Mouse (Mus musculus) heart, embryonic 11.5 days (tissue): ENCODE data around the gene Eef1akmt3. TPM values are rescaled to one million over a fixed set of nuclear protein-coding genes. Genes with fewer than 3 reads are reported as not detected.

Experiments used
- ATAC-seq: fragments of 200-750 bp; cut with Nextera tagmentation; replicated peaks from 2 replicates; pipeline ENCODE4 v1.8.0; 2017; ENCODE audit warnings: moderate library complexity; ENCODE audit not compliant: insufficient number of reproducible peaks, low FRiP score, low TSS enrichment
- H3K27ac ChIP-seq: fragments of 300-500 bp; sonication (generic); 2 replicates; pipeline ENCODE4 v1.5.1; 2014; ENCODE audit warnings: mild to moderate bottlenecking, low read depth, low read length
- H3K27me3 ChIP-seq: fragments of 300-500 bp; sonication (generic); 2 replicates; pipeline ENCODE4 v1.6.1; 2014; ENCODE audit warnings: mild to moderate bottlenecking, low read length, mixed read lengths; ENCODE audit not compliant: control insufficient read depth, insufficient read depth
- H3K36me3 ChIP-seq: fragments of 300-500 bp; sonication (generic); 2 replicates; pipeline ENCODE4 v1.6.1; 2014; ENCODE audit warnings: mild to moderate bottlenecking, low read length, moderate library complexity, mixed read lengths; ENCODE audit not compliant: control insufficient read depth, insufficient read depth
- H3K4me1 ChIP-seq: fragments of 300-500 bp; sonication (generic); 2 replicates; pipeline ENCODE4 v1.6.1; 2014; ENCODE audit warnings: low read length; ENCODE audit not compliant: control insufficient read depth, insufficient read depth
- H3K4me2 ChIP-seq: fragments of 300-500 bp; sonication (generic); 2 replicates; pipeline ENCODE4 v1.6.1; 2014; ENCODE audit warnings: mild to moderate bottlenecking, moderate library complexity
- H3K4me3 ChIP-seq: fragments of 300-500 bp; sonication (generic); 2 replicates; pipeline ENCODE4 v1.5.1; 2014; ENCODE audit warnings: low read depth, low read length
- H3K9ac ChIP-seq: fragments of 300-500 bp; sonication (generic); 2 replicates; pipeline ENCODE4 v1.6.1; 2014; ENCODE audit warnings: mild to moderate bottlenecking, low read depth, low read length, moderate library complexity
- H3K9me3 ChIP-seq: fragments of 300-500 bp; sonication (generic); replicated peaks from 2 replicates; pipeline ENCODE4 v1.6.1; 2016; ENCODE audit warnings: low read length; ENCODE audit not compliant: control insufficient read depth
- WGBS: fragments of 180-500 bp; shearing (Covaris S2); extraction: QIAGEN DNeasy Blood & Tissue Kit; methylation state at CpG from one replicate; pipeline ENCODE4 v1.1.7; 2014; ENCODE audit not compliant: insufficient replicate concordance; 5-methylcytosine and 5-hydroxymethylcytosine counted together
- polyA plus RNA-seq: library from polyadenylated mRNA; unstranded; fragments of >200 nt; fragmentation: Nextera tagmentation; extraction: Ambion mirVana; gene quantifications from 2 replicates; pipeline ENCODE4 v1.2.1, GENCODE M21; 2014

Eef1akmt3 gene
- polyA plus RNA-seq, 1 experiment from 2014 or later: 0.31 TPM

- no peak overlapping the region for H3K4me3 ChIP-seq
- H3K4me1 ChIP-seq: no peaks in the 10 kb centered on the region
- H3K27ac ChIP-seq: no peak overlapping the region
- WGBS: 83% methylated on average over 8 of the region's 8 CpGs
- no peak for ATAC-seq
- peaks cover 10% of the 10 kb centered on the region for H3K36me3 ChIP-seq
- H3K4me2 ChIP-seq: no peak overlapping the region
- no peak overlapping the region for H3K9ac ChIP-seq
- H3K9me3 ChIP-seq: no peaks in the 10 kb centered on the region
- no peaks in the 10 kb centered on the region for H3K27me3 ChIP-seq
Observed at GRCm38 (mm10) chr10:127003334-127003733, 38.0 kb downstream of the Eef1akmt3 start.

- Histone ChIP-seq H3K27me3 (no peaks in the 10 kb centered on the region), H3K36me3 (peaks cover 16% of the 10 kb centered on the region), H3K4me3 (no peak overlapping the region), H3K4me2 (no peak overlapping the region), H3K4me1 (no peaks in the 10 kb centered on the region), H3K27ac (no peak overlapping the region), H3K9ac (no peak overlapping the region), H3K9me3 (no peaks in the 10 kb centered on the region)
- 83% methylated on average over 5 of the region's 5 CpGs for WGBS
- ATAC-seq: no peak
Observed at GRCm38 (mm10) chr10:127002765-127003164, 38.5 kb downstream of the Eef1akmt3 start.

GRCm38 (mm10) chr10:127002056-127002455 is 39.3 kb downstream of the Eef1akmt3 start:
- Histone ChIP-seq H3K27me3 (no peaks in the 10 kb centered on the region), H3K4me2 (no peak overlapping the region), H3K4me1 (no peaks in the 10 kb centered on the region), H3K36me3 (peaks cover 18% of the 10 kb centered on the region), H3K9me3 (no peaks in the 10 kb centered on the region), H3K27ac (no peak overlapping the region), H3K4me3 (no peak overlapping the region), H3K9ac (no peak overlapping the region)
- 85% methylated on average over 1 of the region's 1 CpGs for WGBS
- no peak for ATAC-seq

GRCm38 (mm10) chr10:127001297-127001696 is 40.0 kb downstream of the Eef1akmt3 start:
- no peaks in the 10 kb centered on the region for H3K9me3 ChIP-seq
- peaks cover 18% of the 10 kb centered on the region for H3K36me3 ChIP-seq
- H3K4me2 ChIP-seq: no peak overlapping the region
- 80% methylated on average over 9 of the region's 9 CpGs for WGBS
- H3K4me1 ChIP-seq: no peaks in the 10 kb centered on the region
- H3K9ac ChIP-seq: no peak overlapping the region
- no peak overlapping the region for H3K4me3 ChIP-seq
- no peak for ATAC-seq
- H3K27ac ChIP-seq: no peak overlapping the region
- no peaks in the 10 kb centered on the region for H3K27me3 ChIP-seq

GRCm38 (mm10) chr10:127000529-127000928 is 40.8 kb downstream of the Eef1akmt3 start, which contains the start of gene Avil:
Gene Avil, plus strand, starts transcription at chr10:127000709.
- peaks cover 21% of the 10 kb centered on the region for H3K36me3 ChIP-seq
- H3K4me3 ChIP-seq: no peak within 1 kb of the TSS
- no peaks in the 10 kb centered on the region for H3K4me1 ChIP-seq
- WGBS: 83% methylated on average over 5 of the region's 5 CpGs
- no peaks in the 10 kb centered on the region for H3K9me3 ChIP-seq
- ATAC-seq: no peak
- no peaks in the 10 kb centered on the region for H3K27me3 ChIP-seq
- no peak within 1 kb of the TSS for H3K9ac ChIP-seq
- H3K4me2 ChIP-seq: no peak within 1 kb of the TSS
- no peak within 1 kb of the TSS for H3K27ac ChIP-seq

- Histone ChIP-seq H3K36me3 (peaks cover 43% of the 10 kb centered on the region), H3K4me2 (no peak overlapping the region), H3K4me1 (no peaks in the 10 kb centered on the region), H3K4me3 (no peak overlapping the region), H3K27me3 (no peaks in the 10 kb centered on the region), H3K27ac (no peak overlapping the region), H3K9ac (no peak overlapping the region), H3K9me3 (no peaks in the 10 kb centered on the region)
- ATAC-seq: no peak
- WGBS: 68% methylated on average over 13 of the region's 13 CpGs
Observed at GRCm38 (mm10) chr10:126997340-126998113, 43.8 kb downstream of the Eef1akmt3 start.

- WGBS: 87% methylated on average over 3 of the region's 3 CpGs
- H3K9me3 ChIP-seq: no peaks in the 10 kb centered on the region
- H3K4me2 ChIP-seq: no peak overlapping the region
- no peak overlapping the region for H3K4me3 ChIP-seq
- peaks cover 17% of the 10 kb centered on the region for H3K4me1 ChIP-seq
- H3K27ac ChIP-seq: no peak overlapping the region
- no peak for ATAC-seq
- H3K27me3 ChIP-seq: no peaks in the 10 kb centered on the region
- H3K36me3 ChIP-seq: peaks cover 39% of the 10 kb centered on the region
- H3K9ac ChIP-seq: no peak overlapping the region
Observed at GRCm38 (mm10) chr10:126993621-126994020, 47.7 kb downstream of the Eef1akmt3 start.

- no peaks in the 10 kb centered on the region for H3K9me3 ChIP-seq
- H3K4me3 ChIP-seq: no peak overlapping the region
- H3K27me3 ChIP-seq: no peaks in the 10 kb centered on the region
- peaks cover 37% of the 10 kb centered on the region for H3K4me1 ChIP-seq
- no peak overlapping the region for H3K4me2 ChIP-seq
- WGBS: 72% methylated on average over 3 of the region's 3 CpGs
- H3K9ac ChIP-seq: no peak overlapping the region
- peaks cover 28% of the 10 kb centered on the region for H3K36me3 ChIP-seq
- H3K27ac ChIP-seq: no peak overlapping the region
- ATAC-seq: no peak
Observed at GRCm38 (mm10) chr10:126991676-126992075, 49.6 kb downstream of the Eef1akmt3 start.
